Mouse (Mus musculus) NIH3T3 (cell line): ENCODE results near the gene Cryba4.

ENCODE experiments used
- DNase-seq: peaks from one replicate; pipeline ENCODE4 v3.0.0-alpha.2; 2012; ENCODE audit warnings: low read depth

Cryba4 gene

GRCm38 (mm10) chr5:112265515-112265914 is 13.2 kb upstream of the Cryba4 start:
- DNase-seq = no peak

- no peak for DNase-seq
Measured at GRCm38 (mm10) chr5:112265110-112265509, 12.8 kb upstream of the Cryba4 start.

- DNase-seq = peak; percentile 53
Measured at GRCm38 (mm10) chr5:112264099-112264498, 11.8 kb upstream of the Cryba4 start.

- DNase-seq = no peak
Measured at GRCm38 (mm10) chr5:112260818-112261217, 8.5 kb upstream of the Cryba4 start.

GRCm38 (mm10) chr5:112259862-112260650 is 7.7 kb upstream of the Cryba4 start:
- peak; percentile 63 for DNase-seq

- DNase-seq = no peak
Measured at GRCm38 (mm10) chr5:112257896-112258295, 5.6 kb upstream of the Cryba4 start.

GRCm38 (mm10) chr5:112256457-112256856 is 4.1 kb upstream of the Cryba4 start:
- DNase-seq = no peak

- peak; percentile 52 for DNase-seq
Measured at GRCm38 (mm10) chr5:112255426-112255825, 3.1 kb upstream of the Cryba4 start, which contains the start of gene Crybb1. Gene Crybb1 (plus strand): TSS chr5:112255815.

GRCm38 (mm10) chr5:112254282-112254806 is 2.0 kb upstream of the Cryba4 start:
- DNase-seq = peak; percentile 26

GRCm38 (mm10) chr5:112253169-112253568 is 851 bp upstream of the Cryba4 start:
- DNase-seq = no peak

GRCm38 (mm10) chr5:112249106-112249505 is 3.2 kb downstream of the Cryba4 start:
- DNase-seq = no peak

GRCm38 (mm10) chr5:112247399-112247798 is 4.9 kb downstream of the Cryba4 start:
- DNase-seq = no peak

GRCm38 (mm10) chr5:112244890-112245615 is 7.3 kb downstream of the Cryba4 start:
- peak; percentile 27 for DNase-seq

- no peak for DNase-seq
Measured at GRCm38 (mm10) chr5:112244275-112244562, 8.1 kb downstream of the Cryba4 start.

- DNase-seq = no peak
Measured at GRCm38 (mm10) chr5:112243539-112244274, 8.6 kb downstream of the Cryba4 start.

GRCm38 (mm10) chr5:112243041-112243440 is 9.3 kb downstream of the Cryba4 start:
- no peak for DNase-seq

- no peak for DNase-seq
Measured at GRCm38 (mm10) chr5:112242361-112242778, 9.9 kb downstream of the Cryba4 start.

GRCm38 (mm10) chr5:112241849-112242248 is 10.5 kb downstream of the Cryba4 start:
- DNase-seq = no peak

GRCm38 (mm10) chr5:112240761-112241160 is 11.6 kb downstream of the Cryba4 start:
- peak; percentile 95 for DNase-seq

GRCm38 (mm10) chr5:112238781-112239482 is 13.4 kb downstream of the Cryba4 start:
- DNase-seq = no peak

- DNase-seq = no peak
Measured at GRCm38 (mm10) chr5:112237866-112238570, 14.3 kb downstream of the Cryba4 start.
